Mouse (Mus musculus): ENCODE measurements around the gene Vmn1r86.
A peak's percentile ranks its signal among the peaks of the same experiment; 100 is the strongest.

- peak; percentile 35; the same call in 1 of the 2 replicates for TF ChIP-seq CTCF (IDR thresholded peaks at IDR 0.05; ENCODE audit: control insufficient read depth, insufficient read depth, low read length)
- no peak for TF ChIP-seq POLR2A (IDR thresholded peaks at IDR 0.05; ENCODE audit: borderline replicate concordance, control insufficient read depth, low read depth, low read length)
Measured at GRCm38 (mm10) chr7:13056913-13057700, 62.6 kb downstream of the Vmn1r86 start.

Data from bone marrow, adult 2 months (tissue).